Mouse (Mus musculus) liver, adult 2 months (tissue): ENCODE measurements around the gene Nppc.
A peak's percentile ranks its signal among the peaks of the same experiment; 100 is the strongest.

Source experiments
- CTCF ChIP-seq: fragments of 200-500 bp; IDR thresholded peaks from 2 replicates; pipeline ENCODE4 v1.5.1; 2011; ENCODE audit warnings: low read depth, low read length, control low read depth
- POLR2A ChIP-seq: fragments of 200-500 bp; IDR thresholded peaks from 2 replicates; pipeline ENCODE4 v1.6.1; 2011; ENCODE audit warnings: low read length, control low read depth; ENCODE audit not compliant: insufficient read depth; ENCODE audit errors: extremely low read depth

- TF ChIP-seq CTCF (peak; percentile 61), POLR2A (no peak)
Measured at GRCm38 (mm10) chr1:86618454-86619125, 51.8 kb downstream of the Nppc start.
